Mouse (Mus musculus) spleen, adult 18-20 months (tissue): Measurements from ENCODE around the gene Hs2st1.

Source experiments
- DNase-seq, 2 experiments: peaks; one replicate each; pipeline ENCODE4 v3.0.0; 2022; ENCODE audit warnings: mixed read lengths in 2 of 2

Hs2st1 gene

GRCm38 (mm10) chr3:144379801-144380200 lies 190.2 kb downstream of the Hs2st1 start:
- no peak for DNase-seq
